Mouse (Mus musculus) lung, adult 2 months (tissue): Measurements from ENCODE around the gene Ankle2.

Source experiments
- CTCF ChIP-seq: fragments of 200-500 bp; IDR thresholded peaks from 2 replicates; pipeline ENCODE4 v1.5.1; 2011; ENCODE audit warnings: mild to moderate bottlenecking, low read length, control low read depth; ENCODE audit not compliant: insufficient read depth
- POLR2A ChIP-seq: fragments of 200-500 bp; IDR thresholded peaks from 2 replicates; pipeline ENCODE4 v1.6.1; 2011; ENCODE audit warnings: low read depth, mild to moderate bottlenecking, control low read depth, low read length, borderline replicate concordance; ENCODE audit errors: extremely low read depth

DNA sequence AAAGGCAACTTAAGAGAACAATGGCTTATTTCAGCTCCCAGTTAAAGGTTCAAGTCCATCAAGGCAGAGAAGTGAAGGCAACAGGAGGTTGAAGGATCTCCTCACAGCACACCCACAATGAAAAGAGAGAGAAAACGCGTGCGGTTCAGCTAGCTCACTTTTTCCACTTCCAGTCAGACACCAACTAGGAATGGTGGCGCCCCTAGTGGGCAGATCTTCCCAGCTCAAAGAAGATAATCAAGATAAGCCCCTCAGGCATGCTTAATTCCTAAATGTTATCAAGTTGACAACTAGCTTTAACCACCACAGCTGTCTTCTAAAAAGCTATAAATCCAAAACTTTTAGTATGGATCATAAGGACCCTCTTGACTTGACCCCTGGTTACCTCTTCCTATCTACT, 53.7 kb downstream of the Ankle2 start:
- peak; percentile 63 for TF ChIP-seq CTCF
- TF ChIP-seq POLR2A: no peak
